Mouse (Mus musculus) stomach, postnatal 0 days (tissue): ENCODE results near the gene Cog4. TPM values are rescaled to one million over a fixed set of nuclear protein-coding genes. Genes with fewer than 3 reads are reported as not detected.
A peak's percentile ranks its signal among the peaks of the same experiment; 100 is the strongest.
"Not testable (repeated sequence)": the region's sequence is repeated elsewhere in the genome, so short reads cannot be mapped to it uniquely, and the experiment has no call there.

Experiments
- ATAC-seq: fragments of 200-750 bp; cut with Nextera tagmentation; 2 replicates; pipeline ENCODE4 v1.8.0; 2017; ENCODE audit not compliant: low FRiP score, low TSS enrichment
- DNase-seq: peaks from one replicate; pipeline ENCODE4 v3.0.0-alpha.2; 2016; ENCODE audit warnings: low spot score
- H3K27ac ChIP-seq: fragments of 300-500 bp; sonication (generic); replicated peaks from 2 replicates; pipeline ENCODE4 v1.5.1; 2014; ENCODE audit warnings: mild to moderate bottlenecking, control low read depth
- H3K27me3 ChIP-seq: fragments of 300-500 bp; sonication (generic); 2 replicates; pipeline ENCODE4 v1.6.1; 2014; ENCODE audit warnings: low read length; ENCODE audit not compliant: control insufficient read depth, insufficient read depth
- H3K36me3 ChIP-seq: fragments of 300-500 bp; sonication (generic); 2 replicates; pipeline ENCODE4 v1.6.1; 2014; ENCODE audit warnings: low read length, mixed read lengths; ENCODE audit not compliant: control insufficient read depth, insufficient read depth
- H3K4me1 ChIP-seq: fragments of 300-500 bp; sonication (generic); replicated peaks from 2 replicates; pipeline ENCODE4 v1.6.1; 2014; ENCODE audit warnings: antibody characterized with exemption; ENCODE audit not compliant: control insufficient read depth, insufficient read depth
- H3K4me2 ChIP-seq: fragments of 300-500 bp; sonication (generic); replicated peaks from 2 replicates; pipeline ENCODE4 v1.6.1; 2014; ENCODE audit warnings: low read depth, mild to moderate bottlenecking, control low read depth, moderate library complexity
- H3K4me3 ChIP-seq: fragments of 300-500 bp; sonication (generic); 2 replicates; pipeline ENCODE4 v1.5.1; 2014; ENCODE audit warnings: low read depth, low read length, control low read depth
- H3K9ac ChIP-seq: fragments of 300-500 bp; sonication (generic); 2 replicates; pipeline ENCODE4 v1.6.1; 2014; ENCODE audit warnings: mild to moderate bottlenecking, low read length, control low read depth, mixed read lengths
- H3K9me3 ChIP-seq: fragments of 300-500 bp; sonication (generic); 2 replicates; pipeline ENCODE4 v1.6.1; 2016; ENCODE audit warnings: low read length; ENCODE audit not compliant: control insufficient read depth
- CTCF ChIP-seq: IDR thresholded peaks from 2 replicates; pipeline ENCODE4 v1.5.1; 2016; ENCODE audit warnings: antibody characterized with exemption, low read depth, mild to moderate bottlenecking, moderate library complexity
- EP300 ChIP-seq: optimal IDR thresholded peaks from 2 replicates; pipeline ENCODE3; 2016; ENCODE audit warnings: antibody characterized with exemption
- WGBS: fragments of 180-500 bp; shearing (Covaris S2); extraction: QIAGEN DNeasy Blood & Tissue Kit; methylation state at CpG from one replicate; pipeline ENCODE4 v1.1.7; 2014; 5-methylcytosine and 5-hydroxymethylcytosine counted together
- polyA plus RNA-seq: library from polyadenylated mRNA; unstranded; fragments of >200 nt; fragmentation: Nextera tagmentation; extraction: Ambion mirVana; gene quantifications from 2 replicates; pipeline ENCODE4 v1.2.1, GENCODE M21; 2015

The Cog4 gene
- polyA plus RNA-seq, 1 experiment from 2014 or later: 34.1 TPM

DNA sequence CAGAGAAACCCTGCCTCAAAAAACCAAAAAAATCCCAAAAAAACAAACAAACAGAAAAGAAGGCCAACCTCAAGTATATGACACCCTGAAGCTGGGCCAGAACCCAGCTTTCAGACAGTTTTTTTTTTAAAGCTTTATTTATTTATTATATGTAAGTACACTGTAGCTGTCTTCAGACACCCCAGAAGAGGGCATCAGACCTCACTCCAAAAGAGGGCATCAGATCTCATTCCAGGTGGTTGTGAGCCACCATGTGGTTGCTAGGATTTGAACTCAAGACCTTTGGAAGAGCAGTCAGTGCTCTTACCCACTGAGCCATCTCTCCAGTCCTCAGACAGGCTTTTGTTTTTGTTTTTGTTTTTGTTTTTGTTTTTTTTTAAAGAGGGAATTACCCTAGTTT, 63.5 kb downstream of the Cog4 start:
- not testable (repeated sequence) for H3K4me2 ChIP-seq, H3K27ac ChIP-seq, H3K9me3 ChIP-seq, DNase-seq, H3K4me1 ChIP-seq, H3K27me3 ChIP-seq, H3K9ac ChIP-seq, H3K4me3 ChIP-seq, H3K36me3 ChIP-seq, ATAC-seq
- 0 out of 2 replicates have a peak, but pooled peaks have one; percentile 9 for TF ChIP-seq CTCF

DNA sequence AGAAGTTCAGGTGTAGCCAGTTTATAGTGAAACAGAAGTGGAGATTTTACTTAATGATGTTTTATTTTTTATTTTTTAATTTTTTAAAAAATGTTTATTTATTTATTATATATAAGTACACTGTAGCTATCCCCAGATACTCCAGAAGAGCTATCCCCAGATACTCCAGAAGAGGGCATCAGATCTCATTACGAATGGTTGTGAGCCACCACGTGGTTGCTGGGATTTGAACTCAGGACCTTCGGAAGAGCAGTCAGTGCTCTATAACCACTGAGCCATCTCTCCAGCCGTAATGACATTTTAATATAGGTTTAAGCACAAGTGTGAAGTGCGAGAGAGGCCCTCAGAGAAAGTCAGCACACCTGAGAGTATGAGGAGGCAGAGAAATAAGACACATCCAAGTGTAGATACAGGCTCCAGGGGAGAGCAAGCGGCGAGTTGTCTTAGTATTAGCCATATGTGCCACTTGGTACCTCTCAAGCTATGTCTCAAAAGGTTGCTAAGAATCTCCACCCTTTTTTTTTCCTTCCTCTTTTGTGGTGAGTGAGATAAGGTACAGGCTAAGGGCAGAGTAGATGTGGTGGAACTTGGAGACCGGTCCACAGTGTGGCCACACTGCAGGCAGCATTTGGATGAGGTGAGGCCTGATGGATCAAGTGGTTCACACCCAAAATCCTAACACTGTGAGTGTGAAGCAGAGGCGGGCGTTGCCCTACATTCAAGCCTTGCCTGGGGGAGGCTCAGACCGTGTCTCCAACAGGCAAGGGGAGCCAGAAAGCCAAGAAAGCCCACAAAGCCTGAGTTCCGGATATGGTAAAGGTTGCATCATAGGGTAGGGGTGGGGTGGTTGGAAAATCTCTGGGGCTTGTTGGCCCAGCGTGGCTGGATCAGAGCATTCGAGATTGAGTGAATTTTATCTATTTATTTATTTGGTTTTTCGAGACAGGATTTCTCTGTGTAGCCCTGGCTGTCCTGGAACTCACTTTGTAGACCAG, 65.5 kb downstream of the Cog4 start:
- Histone ChIP-seq H3K27me3 (no peaks in the 10 kb centered on the region), H3K4me2 (no peak overlapping the region), H3K36me3 (no peaks in the 10 kb centered on the region), H3K9ac (no peak overlapping the region), H3K4me1 (no peaks in the 10 kb centered on the region), H3K4me3 (no peak overlapping the region), H3K9me3 (no peaks in the 10 kb centered on the region), H3K27ac (no peak overlapping the region)
- ATAC-seq: no peak
- WGBS: 67% methylated on average over 15 of the region's 15 CpGs
- TF ChIP-seq CTCF (no peak), EP300 (no peak)
- no peak for DNase-seq

DNA sequence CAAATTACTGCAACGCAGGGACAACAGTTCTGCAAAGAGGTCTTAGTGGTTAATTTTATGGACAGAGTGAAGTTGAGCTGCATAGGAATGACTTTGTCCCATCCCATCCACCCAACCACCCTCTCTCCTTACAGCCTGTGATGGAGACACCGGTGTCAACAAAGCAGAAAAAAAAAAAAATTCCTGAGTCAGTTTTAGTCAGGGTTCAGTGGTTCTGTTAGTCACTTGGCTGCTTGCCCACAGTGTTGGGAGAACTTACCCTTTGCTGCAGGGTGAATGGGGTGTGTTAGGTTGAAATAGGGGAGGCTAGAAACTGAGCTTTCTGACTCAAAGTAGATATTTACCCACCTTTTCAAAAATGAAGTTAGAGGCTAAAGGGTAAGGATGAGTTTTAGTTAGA, 71.0 kb downstream of the Cog4 start:
- H3K36me3 ChIP-seq: no peaks in the 10 kb centered on the region
- WGBS: 32% methylated on average over 2 of the region's 2 CpGs
- no peaks in the 10 kb centered on the region for H3K27me3 ChIP-seq
- ATAC-seq: no peak; the same call in 1 of the 2 replicates
- H3K4me1 ChIP-seq: peaks cover 3% of the 10 kb centered on the region; the same call in 1 of the 2 replicates
- H3K4me3 ChIP-seq: no peak overlapping the region
- TF ChIP-seq EP300: no peak
- no peak for TF ChIP-seq CTCF
- no peaks in the 10 kb centered on the region for H3K9me3 ChIP-seq
- H3K27ac ChIP-seq: no peak overlapping the region
- no peak overlapping the region for H3K9ac ChIP-seq
- peak; percentile 47 for DNase-seq
- no peak overlapping the region for H3K4me2 ChIP-seq

DNA sequence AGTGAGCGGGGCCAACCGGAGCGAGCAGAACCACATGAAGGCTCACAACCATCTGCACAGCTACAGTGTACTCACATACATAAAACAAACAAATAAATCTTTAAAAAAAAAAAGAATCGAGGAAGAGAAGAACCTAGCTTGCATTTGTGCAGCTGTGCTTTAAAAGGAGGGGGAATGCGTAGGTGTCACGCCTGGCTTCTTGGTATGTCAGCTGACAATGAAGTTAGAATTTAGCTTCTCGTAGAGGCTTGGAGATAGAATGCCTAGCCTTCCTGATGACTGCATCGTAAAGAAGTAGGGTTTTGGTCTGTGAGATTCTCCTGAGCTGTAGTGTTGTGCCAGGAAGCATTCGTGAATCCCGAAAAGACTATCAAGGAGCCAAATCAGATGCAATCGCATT, 71.6 kb downstream of the Cog4 start:
- H3K9me3 ChIP-seq: no peaks in the 10 kb centered on the region
- H3K27ac ChIP-seq: no peak overlapping the region

DNA sequence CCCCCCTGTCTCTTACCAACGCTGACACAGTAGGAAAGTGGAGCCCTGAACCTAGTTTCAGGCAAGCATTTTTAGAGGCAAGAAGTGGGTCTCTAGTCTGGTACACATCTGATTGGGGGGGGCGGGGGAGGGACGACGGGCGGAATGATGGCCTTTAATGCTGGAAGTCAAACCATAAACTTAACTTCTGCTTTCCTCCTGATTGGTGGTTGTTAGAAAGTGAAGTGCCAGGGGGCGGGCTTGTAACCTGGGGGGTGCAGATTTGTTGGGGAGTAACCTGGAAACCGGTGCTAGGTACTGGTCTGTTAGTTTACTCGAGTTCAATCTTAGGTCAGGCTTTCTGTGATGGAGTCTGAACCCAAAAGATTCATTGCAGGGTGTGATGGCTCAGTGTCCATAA, 72.1 kb downstream of the Cog4 start:
- no peak overlapping the region for H3K4me2 ChIP-seq
- ATAC-seq (no peak), DNase-seq (no peak)
- no peaks in the 10 kb centered on the region for H3K27me3 ChIP-seq
- TF ChIP-seq EP300 (no peak), CTCF (no peak)
- H3K4me1 ChIP-seq: peaks cover 3% of the 10 kb centered on the region; the same call in 1 of the 2 replicates
- 51% methylated on average over 8 of the region's 8 CpGs for WGBS
- no peak overlapping the region for H3K4me3 ChIP-seq
- H3K9ac ChIP-seq: no peak overlapping the region
- no peak overlapping the region for H3K27ac ChIP-seq
- no peaks in the 10 kb centered on the region for H3K36me3 ChIP-seq
- H3K9me3 ChIP-seq: no peaks in the 10 kb centered on the region

More for the DNA sequence above, 71.6 kb downstream of the Cog4 start:
- Histone ChIP-seq H3K4me1 (peaks cover 3% of the 10 kb centered on the region; the same call in 1 of the 2 replicates), H3K4me2 (no peak overlapping the region), H3K27me3 (no peaks in the 10 kb centered on the region), H3K9ac (no peak overlapping the region), H3K4me3 (no peak overlapping the region), H3K36me3 (no peaks in the 10 kb centered on the region)
- TF ChIP-seq CTCF (no peak), EP300 (no peak)
- DNase-seq: no peak
- no peak for ATAC-seq
- WGBS: 71% methylated on average over 11 of the region's 11 CpGs
